Mouse (Mus musculus): ENCODE results near the gene Akap6. TPM values are rescaled to one million over a fixed set of nuclear protein-coding genes. Genes with fewer than 3 reads are reported as not detected.

The Akap6 gene
- polyA plus RNA-seq, 1 experiment from 2014 or later: 7.9 TPM

DNA sequence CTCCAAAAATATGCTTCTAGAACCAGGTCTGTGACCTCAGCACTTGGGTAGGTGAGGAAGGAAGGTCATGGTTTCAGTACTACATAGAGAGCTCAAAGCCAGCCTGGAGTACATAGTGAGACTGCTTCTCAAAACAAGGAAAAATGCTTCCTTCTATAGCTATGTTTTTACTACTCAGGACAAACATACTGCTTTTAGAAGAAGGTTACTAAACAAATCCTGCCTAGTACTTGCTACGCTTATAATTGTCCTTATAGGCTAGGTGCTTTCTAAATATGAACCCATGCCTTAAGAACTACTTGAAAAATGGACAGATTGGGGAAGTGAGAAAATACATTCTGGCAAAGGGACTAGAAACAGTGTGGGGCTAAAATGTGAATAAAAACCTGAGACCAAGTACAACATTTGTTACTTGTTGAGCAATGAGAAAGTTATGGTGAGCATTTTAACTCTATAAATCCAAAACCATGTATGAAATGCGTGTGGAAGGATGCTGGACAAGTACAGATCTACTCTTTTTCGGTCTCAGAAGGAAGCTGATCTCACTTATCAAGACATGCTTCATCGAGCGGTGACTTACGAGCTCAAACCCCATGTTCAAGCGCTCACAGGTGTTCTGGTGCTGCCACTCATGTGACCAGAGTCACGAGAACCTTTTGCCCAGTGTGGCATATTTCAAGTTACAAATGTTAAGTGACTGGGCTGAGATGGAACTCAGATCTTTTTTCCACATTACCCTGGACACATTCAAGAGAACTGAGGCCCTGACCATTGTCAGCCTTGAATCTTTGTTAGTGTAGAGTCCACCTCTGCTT, 469.2 kb downstream of the Akap6 start:
- DNase-seq (ENCODE audit: low spot score) (no peak), ATAC-seq (ENCODE audit: low read depth) (no peak)
- H3K4me2 ChIP-seq (ENCODE audit: low read depth, low read length): no peak overlapping the region
- no peaks in the 10 kb centered on the region for H3K27me3 ChIP-seq (replicated peaks; ENCODE audit: control insufficient read depth, insufficient read depth, low read length)
- H3K9ac ChIP-seq (ENCODE audit: low read depth, low read length): no peak overlapping the region
- no peak overlapping the region for H3K27ac ChIP-seq (replicated peaks; ENCODE audit: low read depth, low read length)
- H3K4me1 ChIP-seq (ENCODE audit: control insufficient read depth, insufficient read depth, low read length): no peaks in the 10 kb centered on the region
- no peaks in the 10 kb centered on the region for H3K9me3 ChIP-seq (ENCODE audit: control insufficient read depth, low read length)
- H3K36me3 ChIP-seq (ENCODE audit: control insufficient read depth, insufficient read depth, low read length): no peaks in the 10 kb centered on the region
- no peak overlapping the region for H3K4me3 ChIP-seq (ENCODE audit: low read depth, low read length)
- 83% methylated on average over 8 of the region's 8 CpGs for WGBS

DNA sequence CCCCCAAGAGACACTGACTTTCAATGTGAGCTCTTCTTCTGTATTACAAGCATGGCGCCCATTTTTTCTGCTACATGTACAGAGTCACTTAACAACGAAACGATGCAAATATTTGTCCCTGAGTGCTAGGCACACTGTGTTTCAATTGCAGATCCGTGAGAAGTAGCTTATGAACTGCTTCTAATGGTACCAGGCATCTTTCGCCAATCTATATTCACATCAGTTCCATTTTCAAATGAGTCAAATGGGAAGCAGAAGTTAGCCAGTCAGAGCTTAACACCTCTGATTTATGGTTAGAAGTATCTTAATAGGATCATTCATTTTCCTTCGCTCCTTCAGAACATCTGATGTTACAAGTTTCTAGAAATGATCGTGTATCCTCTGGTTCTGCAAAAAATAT, 492.3 kb downstream of the Akap6 start:
- no peak overlapping the region for H3K27ac ChIP-seq (replicated peaks; ENCODE audit: low read depth, low read length)
- H3K9me3 ChIP-seq (ENCODE audit: control insufficient read depth, low read length): no peaks in the 10 kb centered on the region
- no peak for DNase-seq (ENCODE audit: low spot score)
- 89% methylated on average over 7 of the region's 7 CpGs for WGBS
- ATAC-seq (ENCODE audit: low read depth): no peak
- no peaks in the 10 kb centered on the region for H3K4me1 ChIP-seq (ENCODE audit: control insufficient read depth, insufficient read depth, low read length)
- no peaks in the 10 kb centered on the region for H3K36me3 ChIP-seq (ENCODE audit: control insufficient read depth, insufficient read depth, low read length)
- H3K4me2 ChIP-seq (ENCODE audit: low read depth, low read length): no peak overlapping the region
- no peak overlapping the region for H3K9ac ChIP-seq (ENCODE audit: low read depth, low read length)
- no peaks in the 10 kb centered on the region for H3K27me3 ChIP-seq (replicated peaks; ENCODE audit: control insufficient read depth, insufficient read depth, low read length)
- H3K4me3 ChIP-seq (ENCODE audit: low read depth, low read length): no peak overlapping the region

DNA sequence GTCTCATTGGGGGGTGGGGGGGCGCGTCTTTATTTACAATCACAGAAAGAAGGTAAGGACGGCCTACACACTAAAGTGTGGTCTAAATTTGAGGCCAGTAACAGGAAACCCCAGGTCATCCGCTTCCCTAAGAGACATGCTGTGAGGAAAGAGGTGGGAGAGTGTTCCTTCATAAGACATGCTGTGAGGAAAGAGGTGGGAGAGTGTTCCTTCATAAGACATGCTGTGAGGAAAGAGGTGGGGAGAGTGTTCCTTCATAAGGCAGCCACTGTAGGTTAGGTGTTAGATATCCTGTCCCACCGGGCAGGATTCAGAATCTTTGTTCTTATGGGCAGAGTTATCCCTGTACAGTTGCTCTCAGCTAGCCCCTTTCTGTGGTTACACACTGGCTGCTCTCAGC, 494.5 kb downstream of the Akap6 start:
- 80% methylated on average over 5 of the region's 5 CpGs for WGBS
- no peak overlapping the region for H3K27ac ChIP-seq (replicated peaks; ENCODE audit: low read depth, low read length)

More for the DNA sequence above, 494.5 kb downstream of the Akap6 start:
- Histone ChIP-seq H3K36me3 (ENCODE audit: control insufficient read depth, insufficient read depth, low read length) (no peaks in the 10 kb centered on the region), H3K9ac (ENCODE audit: low read depth, low read length) (no peak overlapping the region), H3K4me2 (ENCODE audit: low read depth, low read length) (no peak overlapping the region), H3K27me3 (replicated peaks; ENCODE audit: control insufficient read depth, insufficient read depth, low read length) (no peaks in the 10 kb centered on the region), H3K9me3 (ENCODE audit: control insufficient read depth, low read length) (no peaks in the 10 kb centered on the region), H3K4me1 (ENCODE audit: control insufficient read depth, insufficient read depth, low read length) (no peaks in the 10 kb centered on the region), H3K4me3 (ENCODE audit: low read depth, low read length) (no peak overlapping the region)
- ATAC-seq (ENCODE audit: low read depth): no peak
- DNase-seq (ENCODE audit: low spot score): no peak

Other genes starting within 250 kb of the Akap6 start
- gene Arhgap5, start 195.4 kb upstream of the Akap6 start, polyA plus RNA-seq (2014; fragmentation: Nextera tagmentation; extraction: Ambion mirVana): 54.6 and 57.0 TPM in 2 replicates

All from embryonic facial prominence, embryonic 14.5 days (tissue).